Mouse (Mus musculus) lung, postnatal 10 days (tissue): ENCODE data around the gene Ntng1.

Source experiments
- DNase-seq: peaks from one replicate; pipeline ENCODE4 v3.0.0; 2021

The Ntng1 gene

DNA sequence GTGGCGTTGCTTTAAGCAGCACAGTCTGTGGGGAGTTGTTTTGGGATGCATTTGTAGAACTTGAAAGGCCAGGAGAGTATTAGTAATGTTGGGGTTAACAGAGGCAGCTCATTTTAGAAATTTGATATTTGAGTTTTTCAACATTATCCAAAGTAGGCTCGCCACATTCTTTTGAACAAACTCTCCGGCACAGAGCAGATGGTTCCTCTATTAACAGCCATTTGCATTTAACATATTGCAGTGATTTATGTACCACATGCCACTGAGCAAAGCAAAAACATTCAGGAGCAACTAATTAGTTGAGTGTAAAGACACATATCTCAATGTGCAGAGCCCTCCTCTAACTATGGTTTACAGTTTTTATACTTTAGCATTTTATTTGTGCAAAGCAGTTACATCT lies 224.8 kb downstream of the Ntng1 start:
- no peak for DNase-seq

DNA sequence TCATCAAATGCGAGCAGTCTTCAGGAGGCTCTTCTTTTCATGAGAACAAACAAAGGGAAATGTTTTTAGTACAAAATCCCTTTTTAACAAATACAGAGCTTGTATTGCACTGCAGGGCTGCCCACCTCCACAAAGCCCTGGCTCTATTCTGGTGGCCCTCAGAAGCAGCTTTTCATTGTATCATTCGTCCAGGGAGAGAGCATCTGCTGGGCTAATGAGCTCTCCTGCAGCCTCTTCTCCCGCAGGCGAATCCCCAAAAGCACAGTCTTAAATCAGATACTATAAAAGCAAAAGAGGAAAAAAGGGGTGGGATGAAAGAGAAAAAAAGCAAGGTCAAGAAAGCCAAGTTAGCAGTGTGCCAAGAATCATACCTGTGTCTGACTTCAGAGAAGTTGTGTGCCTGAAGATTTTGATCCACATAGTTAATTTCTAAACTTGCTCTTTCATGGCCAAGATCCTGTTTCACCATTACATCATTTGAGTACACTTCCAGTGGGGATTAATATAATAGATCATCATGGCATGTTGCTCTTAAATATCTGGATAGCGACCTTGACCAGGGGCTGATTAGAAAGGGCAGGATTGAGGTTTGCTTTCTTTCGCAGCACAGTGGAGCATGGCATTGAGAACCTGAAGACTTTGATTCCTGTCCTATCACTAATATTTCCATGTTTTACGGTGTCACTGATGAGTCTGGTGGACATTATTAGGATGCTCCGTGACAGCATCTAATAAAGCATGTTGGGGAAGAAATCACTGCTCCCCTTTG lies 225.7 kb downstream of the Ntng1 start:
- DNase-seq, result no peak

DNA sequence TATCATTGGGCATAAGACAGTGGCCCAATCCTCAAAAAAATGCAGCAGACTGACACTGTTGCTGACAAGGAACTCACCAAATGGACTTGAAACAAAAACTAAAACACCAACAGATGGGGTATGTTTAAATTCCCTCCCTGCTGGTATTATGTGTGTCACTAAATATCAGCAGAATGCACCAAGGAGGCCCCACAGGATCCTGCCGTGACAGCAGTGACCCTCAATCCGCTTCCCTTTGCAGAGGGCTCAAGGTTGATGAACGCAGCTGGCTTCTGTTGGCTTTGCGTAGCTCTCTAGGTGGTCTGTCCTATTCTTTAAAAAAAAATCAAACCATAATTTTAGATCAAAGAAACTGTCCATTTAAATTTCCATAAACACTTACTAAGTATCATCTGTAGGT lies 226.7 kb downstream of the Ntng1 start:
- no peak for DNase-seq

DNA sequence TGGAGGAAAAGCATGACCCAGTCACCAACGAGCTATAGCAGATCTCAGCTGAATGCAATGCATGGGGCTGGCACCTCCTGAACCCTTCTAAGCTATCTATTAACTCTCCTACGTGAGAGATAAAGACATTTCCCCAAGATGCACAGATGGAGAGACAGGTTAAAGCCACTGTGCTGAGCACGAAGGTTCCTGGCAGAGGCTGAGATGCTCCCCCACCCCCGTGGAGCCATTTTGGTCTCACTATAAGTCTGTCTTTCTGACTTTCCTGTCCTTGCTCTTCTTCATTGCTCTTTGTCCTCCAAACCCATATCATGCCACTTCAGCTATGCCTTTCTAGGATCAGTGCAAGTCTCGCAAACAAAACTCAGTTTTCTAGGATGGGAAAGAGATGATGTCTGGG lies 229.6 kb downstream of the Ntng1 start:
- no peak for DNase-seq

DNA sequence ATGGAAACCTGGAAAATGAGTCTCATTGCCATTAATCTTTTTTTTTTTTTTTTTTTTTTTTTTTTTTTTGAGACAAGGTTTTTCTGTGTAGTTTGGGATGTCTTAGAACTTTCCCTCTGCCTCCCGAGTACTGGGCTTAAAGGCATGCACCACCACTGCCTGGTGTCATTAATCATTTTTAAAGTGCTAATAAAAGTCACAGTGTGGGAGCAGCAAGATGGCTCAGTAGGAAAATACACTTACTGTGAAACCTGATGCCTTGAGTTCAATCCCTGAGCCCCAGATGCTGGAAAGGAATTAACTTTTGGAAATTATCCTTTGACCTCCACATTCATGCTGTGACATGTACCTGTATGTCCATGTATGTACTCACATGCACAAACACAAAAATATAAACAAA lies 253.2 kb downstream of the Ntng1 start:
- DNase-seq, result no peak

DNA sequence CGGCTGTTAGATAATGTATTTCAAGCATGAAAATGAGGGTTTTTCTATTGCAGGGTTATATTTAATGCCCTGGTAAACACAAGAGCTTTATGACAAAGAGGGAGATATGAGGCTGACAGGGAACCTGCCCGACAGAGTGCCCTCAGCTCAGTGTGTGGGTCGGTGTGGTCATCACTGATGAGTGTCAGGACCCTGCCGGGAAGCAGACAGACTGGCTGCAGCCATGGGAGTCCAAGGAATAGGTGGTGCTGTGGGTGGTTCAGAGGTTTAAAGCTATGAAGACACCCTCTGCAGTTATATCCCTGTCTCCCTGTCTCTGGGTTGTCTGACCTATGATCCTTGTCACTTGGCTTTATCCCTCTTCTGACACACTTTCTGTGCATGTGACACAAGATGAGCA lies 258.1 kb downstream of the Ntng1 start:
- DNase-seq, result no peak

DNA sequence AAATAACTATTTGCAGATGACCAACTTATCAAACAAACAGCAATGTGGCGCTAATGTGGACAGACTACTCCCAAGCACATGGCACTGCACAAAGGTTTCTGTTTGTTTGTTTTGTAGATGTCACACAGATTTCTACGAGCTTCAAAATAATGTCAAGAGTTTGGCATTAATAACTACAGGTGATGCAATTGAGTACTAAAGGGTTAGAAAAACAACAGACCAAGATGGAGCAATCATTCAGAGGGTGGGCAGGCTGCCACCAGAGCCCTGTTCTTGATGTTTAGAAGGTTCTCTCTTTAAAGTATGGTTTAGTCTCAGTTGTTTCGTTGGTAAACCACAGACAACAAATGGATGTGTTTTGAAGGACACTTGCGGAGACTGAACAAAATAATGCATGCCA lies 264.8 kb downstream of the Ntng1 start:
- peak; percentile 5 for DNase-seq

DNA sequence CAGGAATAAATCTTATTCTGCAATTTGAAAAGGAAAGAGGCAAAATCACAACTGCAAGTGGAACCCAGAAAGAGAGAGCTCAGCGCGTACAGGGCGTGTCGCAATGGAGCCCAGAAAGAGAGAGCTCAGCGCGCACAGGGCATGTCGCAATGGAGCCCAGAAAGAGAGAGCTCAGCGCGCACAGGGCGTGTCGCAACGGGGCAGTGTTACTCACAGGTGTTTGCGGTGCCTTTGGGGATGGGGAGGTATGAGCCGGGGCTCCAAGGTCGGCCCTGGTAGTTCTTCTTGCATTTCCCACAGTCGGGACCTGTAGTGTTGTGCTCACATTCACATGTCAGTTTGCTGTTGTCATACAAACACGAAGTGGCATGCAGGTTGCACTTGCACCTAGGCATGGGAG lies 271.8 kb downstream of the Ntng1 start:
- peak; percentile 4 for DNase-seq

DNA sequence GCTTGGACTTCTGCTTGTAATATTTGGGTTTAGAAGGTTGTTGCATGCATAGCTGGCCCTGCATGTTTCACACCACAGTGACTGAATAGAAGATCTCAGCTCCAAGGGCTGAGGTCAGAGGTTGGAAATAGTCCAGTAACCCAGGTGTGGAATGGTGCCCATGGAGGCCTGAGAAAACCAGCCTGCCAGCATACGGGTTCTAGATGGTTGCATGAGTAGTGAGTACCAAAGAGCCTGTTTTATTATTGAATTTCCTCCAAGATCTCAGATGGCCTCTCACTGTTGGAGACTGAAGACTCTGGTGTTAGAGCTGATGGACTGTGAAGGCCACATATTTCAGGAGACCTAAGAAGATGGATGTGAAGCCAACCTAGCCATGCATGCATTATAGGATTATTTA lies 285.5 kb downstream of the Ntng1 start:
- DNase-seq, result no peak

DNA sequence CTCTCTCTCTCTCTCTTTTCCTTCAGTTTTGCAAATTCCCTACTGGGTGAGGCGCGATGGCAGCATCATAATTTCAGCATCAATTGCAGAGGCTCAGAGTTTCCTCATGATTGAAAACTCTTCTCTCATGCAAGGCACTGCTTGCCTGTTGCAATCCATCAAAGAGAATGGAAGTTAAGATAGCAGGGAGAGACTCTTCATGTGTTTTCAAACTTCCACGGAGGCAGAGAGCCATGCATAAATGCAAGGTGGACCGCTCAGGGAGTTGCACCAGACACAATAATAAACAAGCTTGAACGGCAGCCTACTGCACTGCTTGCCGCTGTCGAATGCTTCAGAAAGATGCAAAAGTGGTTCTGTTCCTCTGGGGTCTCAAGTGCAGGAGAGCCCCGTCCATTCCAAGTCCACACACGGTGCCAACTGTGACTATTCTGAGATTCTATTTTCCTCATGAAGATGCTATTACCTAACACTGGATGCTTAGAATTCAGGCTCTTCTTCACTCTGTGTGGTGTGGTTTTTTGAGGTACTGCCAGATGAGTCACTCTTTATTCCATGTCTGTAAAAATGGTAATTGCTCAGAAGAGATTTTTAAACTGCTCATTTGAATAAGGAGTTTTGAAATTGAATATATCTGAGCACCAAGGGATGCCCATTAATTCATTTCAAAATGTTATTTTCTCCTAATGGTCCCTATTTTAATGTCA lies 289.2 kb downstream of the Ntng1 start:
- no peak for DNase-seq

DNA sequence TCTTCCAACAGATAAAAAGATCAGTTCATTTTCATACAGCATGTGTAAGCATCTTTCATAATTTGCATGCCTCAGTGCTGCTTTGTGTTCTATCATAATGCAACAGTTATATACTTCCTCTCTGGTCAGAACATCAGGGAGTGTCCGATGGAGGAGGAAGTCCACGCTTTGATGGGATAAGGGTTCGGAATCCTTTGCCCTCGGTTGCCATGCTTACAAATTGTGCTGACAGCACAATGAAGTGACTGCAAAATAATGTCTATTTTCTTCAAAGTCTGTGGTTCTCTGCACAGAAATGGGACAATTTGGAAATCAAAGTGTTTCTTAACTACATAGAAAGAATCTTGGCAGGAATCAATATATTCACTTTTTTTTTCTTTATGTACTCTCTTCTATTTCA lies 297.2 kb downstream of the Ntng1 start:
- DNase-seq, result no peak

DNA sequence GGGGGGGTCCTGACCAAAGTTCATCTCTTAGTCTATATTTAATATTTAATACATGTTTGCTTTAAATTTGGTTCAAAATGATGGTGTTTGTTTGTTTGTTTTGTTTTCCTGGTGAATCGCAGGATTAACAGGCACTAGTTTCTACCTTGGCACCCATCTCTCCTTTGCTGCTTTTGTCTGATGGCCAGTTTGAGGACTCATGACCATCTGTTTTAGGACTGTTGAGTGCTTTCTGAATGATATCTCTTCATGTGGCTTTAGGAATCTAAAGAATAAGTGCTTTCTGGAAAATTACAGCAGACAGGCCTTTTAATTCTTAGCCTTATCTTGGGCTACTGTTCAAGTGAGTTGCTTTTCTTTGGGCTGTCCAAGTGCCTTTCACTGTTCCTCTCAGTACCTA lies 318.0 kb downstream of the Ntng1 start:
- no peak for DNase-seq

DNA sequence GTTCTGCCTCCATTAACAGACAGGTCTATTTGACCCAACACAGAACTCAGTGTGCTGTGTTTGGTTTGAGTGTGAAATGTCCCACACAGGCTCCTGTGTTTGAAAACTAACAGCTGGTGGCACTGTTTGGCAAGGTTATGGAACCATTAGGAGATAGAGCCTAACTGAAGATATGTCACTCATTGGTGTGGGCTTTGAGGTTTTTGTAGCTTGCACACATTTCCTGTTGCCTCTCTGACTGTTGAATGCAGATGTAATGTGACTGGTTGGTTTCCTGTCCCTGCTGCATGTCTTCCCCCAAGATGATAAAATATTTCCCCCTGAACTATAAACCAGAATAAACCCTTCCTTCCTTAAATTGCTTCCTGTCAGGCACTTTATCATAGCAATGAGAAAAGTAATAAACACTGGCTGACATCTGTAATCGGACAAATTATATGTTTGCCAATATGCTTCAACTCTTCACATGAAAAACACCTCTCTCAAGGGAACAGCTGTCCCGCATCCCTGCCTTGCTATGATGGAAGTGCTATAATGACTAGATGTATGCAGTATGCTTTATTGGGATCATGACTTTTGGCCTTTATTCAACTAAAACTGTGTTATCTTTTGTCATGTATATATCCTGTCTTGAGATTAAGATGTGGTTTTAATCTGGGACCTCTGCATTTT lies 320.9 kb downstream of the Ntng1 start:
- DNase-seq, result no peak

DNA sequence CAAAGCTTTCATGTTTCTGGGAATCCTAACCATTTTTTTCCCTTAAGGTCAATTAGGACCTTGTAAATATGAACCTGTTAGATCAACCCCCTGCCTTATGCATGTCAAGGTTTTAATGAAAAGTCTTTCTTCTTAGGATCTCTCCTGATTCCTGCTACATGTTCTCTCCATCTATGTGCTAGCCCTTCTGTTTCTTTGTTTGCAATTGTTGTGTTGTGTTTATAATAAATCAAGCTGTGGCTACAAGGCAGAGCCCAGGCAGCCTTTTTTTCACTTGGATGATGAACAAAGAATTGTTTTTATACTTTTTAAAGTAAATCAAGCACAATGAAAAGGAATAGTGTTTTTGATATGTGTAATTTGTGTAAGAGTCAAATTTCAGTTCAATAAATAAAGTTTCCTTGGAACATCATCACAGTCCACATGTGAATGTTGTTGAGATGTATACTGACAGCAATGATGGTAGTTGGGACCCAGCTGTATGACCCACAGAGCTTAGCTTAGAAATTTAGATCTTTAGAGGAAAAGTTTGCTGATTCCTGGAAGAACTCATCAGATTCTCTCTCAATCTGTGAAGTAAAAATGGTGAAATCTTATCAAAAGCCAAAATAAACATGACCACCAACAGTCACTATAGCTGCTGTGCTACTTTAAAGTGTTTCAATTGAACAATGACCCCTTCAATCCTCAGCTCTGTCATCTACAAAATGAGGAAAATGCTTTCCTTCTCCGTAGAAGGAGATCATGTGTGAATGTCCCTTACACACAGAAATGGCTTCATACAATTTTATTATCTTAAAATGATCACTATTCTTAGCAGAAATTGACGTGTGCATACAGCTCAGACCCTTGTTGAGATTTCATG lies 324.8 kb downstream of the Ntng1 start:
- DNase-seq, result no peak

DNA sequence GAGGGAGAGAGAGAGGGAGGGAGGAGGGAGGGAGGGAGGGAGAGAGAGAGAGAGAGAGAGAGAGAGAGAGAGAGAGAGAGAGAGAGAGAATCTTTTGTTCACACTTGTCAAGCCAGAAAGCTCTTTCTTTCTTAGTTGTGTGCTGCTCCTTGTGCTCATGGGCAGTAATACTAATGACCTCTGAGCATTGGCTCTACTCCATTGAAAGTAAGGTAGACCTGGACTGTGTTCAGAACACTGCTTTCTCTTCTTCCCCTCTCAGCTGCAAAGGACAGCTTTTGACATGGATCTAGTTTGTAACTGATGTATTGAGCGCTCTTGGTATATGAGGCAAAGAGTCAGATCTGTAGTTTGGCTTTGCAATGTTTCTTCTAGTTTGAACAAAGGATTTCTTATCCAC lies 334.7 kb downstream of the Ntng1 start:
- no peak for DNase-seq

DNA sequence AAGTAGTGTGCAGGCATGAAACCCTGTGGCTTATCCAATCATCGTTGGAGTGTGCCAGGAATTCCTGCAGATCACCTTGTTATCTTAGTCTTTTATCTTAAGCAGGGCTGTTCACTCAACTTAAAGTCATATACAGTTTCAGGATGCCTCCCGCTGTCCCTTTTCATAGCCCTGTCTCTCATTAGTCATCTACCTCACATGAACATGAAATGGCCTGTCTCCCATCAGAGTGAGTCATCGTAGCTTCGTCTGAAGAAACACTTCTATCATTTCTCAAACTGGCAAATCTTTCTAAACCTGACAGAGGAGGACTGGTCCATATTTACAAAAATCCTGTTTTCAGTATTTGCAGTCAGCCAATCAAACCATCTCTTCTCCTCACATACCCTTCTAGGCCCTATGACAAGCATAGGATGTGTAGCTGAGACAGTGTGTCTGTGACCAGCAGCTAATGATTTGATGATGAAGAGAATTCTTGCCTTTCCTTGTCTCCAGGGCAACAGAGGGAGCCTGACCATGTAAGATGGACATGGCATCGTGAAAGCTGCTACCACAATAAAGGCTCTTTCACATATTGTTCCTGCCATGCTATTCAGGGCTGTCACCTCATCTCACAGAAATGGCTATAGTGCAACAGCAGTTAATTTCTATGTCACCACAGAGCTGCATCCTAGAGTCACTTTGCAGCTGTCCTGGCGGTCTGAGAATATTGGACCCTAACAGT lies 336.4 kb downstream of the Ntng1 start:
- no peak for DNase-seq

DNA sequence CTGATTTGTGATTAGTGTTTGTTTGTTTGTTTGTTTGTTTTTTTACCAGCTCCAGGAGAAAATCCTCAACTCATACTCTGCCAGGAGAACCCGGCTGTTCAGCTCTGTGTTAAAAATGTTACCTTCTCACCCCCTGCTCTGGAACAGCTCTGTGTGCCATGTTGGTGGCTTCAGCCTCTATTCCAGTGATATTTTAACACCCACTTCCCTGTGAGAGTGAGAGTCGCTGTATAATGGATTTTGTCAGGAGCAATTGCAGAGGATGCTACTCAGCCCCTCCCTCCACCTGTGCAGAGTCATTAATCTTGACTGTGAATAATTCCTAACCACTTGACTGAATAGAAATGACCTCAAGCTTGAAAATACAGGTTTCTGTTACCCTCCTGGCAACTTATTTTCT lies 339.7 kb downstream of the Ntng1 start:
- DNase-seq, result no peak

DNA sequence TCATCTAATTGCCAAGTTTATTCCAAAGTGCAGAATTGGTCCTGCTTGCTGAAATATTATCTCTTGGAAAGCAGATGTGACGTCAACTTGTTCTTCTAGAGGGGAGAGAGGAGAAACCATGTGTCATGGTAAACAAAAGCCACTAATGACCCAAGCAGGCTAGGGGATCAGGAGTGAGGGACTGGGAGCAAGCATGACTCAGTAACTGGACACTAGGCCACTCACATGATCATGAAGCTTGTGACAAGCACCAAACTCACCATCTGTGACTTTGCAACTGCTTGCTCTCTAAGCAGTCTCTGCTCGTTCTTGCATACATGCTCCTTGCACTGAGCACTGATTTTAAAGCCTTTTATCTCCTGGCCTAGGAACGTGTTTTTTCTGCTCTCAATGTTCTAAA lies 340.2 kb downstream of the Ntng1 start:
- no peak for DNase-seq

DNA sequence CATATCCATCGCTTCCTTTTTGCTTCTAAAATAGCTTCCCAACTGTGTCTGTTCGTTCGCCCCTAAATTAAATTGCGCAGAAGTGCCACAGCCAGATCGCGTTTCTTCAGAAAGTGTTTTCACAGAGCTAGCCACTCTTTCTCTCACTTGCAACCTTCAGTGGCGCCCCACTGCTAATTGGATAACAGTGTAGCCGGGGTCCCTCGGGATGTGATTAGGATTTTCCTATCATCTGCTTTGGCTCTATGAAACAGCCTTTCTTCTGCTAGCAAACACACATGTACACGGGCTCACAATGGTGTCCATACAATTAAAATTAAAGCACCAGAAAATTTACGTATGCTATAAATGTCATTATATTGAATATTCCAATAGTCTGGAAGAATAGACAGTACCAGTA lies 346.5 kb downstream of the Ntng1 start:
- DNase-seq, result no peak

DNA sequence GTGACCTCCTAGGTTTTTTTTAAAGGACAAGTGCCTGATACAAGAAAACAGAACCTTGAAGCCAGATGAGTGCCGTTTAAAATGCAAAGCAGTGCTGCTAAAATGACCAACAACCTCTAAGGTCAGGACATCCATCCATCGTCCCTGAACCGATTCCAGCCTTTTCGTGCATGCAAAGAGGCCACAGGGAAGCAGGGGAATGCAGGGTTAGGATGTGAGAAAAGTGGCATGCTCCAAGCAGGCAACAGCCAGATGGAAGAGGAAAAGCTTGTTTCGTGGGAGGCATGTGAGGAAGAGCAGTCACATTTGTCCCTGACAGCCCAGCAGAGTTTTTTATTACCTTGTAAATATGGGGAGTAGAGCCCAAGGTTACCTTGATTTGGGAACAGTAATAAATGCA lies 360.6 kb downstream of the Ntng1 start:
- DNase-seq, result no peak

DNA sequence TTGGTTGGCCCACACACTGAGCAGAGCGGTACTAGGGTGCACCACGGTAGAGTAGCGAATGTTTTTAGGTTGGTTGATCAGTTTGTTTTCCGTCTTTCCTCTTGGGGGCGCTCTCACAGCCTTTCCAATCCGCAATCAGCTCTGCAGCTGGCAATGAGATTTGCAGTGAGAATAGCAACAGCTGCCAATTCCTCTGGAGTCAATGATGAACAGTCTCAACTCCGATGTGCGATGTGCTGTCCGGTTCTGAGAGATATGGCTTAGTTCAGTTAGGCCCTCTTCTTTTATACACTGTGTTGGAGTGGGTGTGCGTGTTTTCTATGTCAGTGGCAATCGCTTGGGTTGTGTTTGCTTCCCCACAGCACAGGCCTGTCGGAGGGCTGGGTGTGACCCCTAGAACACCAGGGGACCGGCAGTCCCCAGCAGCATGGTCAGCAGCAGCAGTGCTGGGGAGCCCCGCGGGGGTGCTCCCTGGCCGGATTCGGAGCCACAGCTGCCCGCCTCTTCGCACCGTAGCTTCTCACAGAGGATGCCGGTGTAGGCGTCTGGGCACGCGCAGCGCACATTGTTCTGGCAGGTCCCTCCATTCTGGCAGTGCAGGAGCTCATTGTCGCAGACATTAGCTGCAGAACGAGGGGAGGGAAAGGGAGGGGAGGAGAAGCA lies 361.4 kb downstream of the Ntng1 start:
- peak; percentile 25 for DNase-seq

DNA sequence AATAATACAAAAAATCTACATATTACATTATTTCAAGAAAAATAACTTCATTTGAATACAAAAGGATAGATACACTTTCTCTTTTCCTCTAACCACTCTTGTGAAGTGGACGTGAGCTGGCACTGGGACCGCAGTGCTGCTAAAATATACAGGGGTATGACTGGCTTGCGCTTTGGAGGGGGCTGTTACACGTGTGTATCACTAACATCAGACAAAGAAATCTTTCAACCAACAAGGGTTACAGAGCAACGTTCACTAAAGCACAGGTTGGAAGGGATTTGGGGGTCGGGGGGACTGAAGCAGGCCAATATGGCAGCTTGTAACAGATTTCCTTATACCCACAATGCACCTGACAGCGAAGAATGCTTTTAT lies 361.9 kb downstream of the Ntng1 start:
- no peak for DNase-seq
